Mouse (Mus musculus) hindbrain, embryonic 13.5 days (tissue): Measurements from ENCODE around the gene Ucn3. TPM values are rescaled to one million over a fixed set of nuclear protein-coding genes. Genes with fewer than 3 reads are reported as not detected.

Experiments
- ATAC-seq: fragments of 200-750 bp; cut with Nextera tagmentation; 2 replicates; pipeline ENCODE4 v1.8.0; 2017; ENCODE audit warnings: moderate TSS enrichment; ENCODE audit not compliant: low FRiP score
- H3K27ac ChIP-seq: fragments of 300-500 bp; sonication (generic); 2 replicates; pipeline ENCODE4 v1.5.1; 2015; ENCODE audit warnings: inconsistent platforms, mild to moderate bottlenecking, moderate library complexity
- H3K27me3 ChIP-seq: fragments of 300-500 bp; sonication (generic); 2 replicates; pipeline ENCODE4 v1.6.1; 2015; ENCODE audit warnings: mild to moderate bottlenecking, inconsistent platforms
- H3K36me3 ChIP-seq: fragments of 300-500 bp; sonication (generic); 2 replicates; pipeline ENCODE4 v1.6.1; 2015; ENCODE audit warnings: mild to moderate bottlenecking, inconsistent platforms
- H3K4me1 ChIP-seq: fragments of 300-500 bp; sonication (generic); replicated peaks from 2 replicates; pipeline ENCODE4 v1.6.1; 2015; ENCODE audit warnings: inconsistent platforms
- H3K4me2 ChIP-seq: fragments of 300-500 bp; sonication (generic); 2 replicates; pipeline ENCODE4 v1.6.1; 2015; ENCODE audit warnings: inconsistent platforms, mild to moderate bottlenecking, moderate library complexity
- H3K4me3 ChIP-seq: fragments of 300-500 bp; sonication (generic); 2 replicates; pipeline ENCODE4 v1.5.1; 2015; ENCODE audit warnings: mild to moderate bottlenecking, inconsistent platforms
- H3K9ac ChIP-seq: fragments of 300-500 bp; sonication (generic); 2 replicates; pipeline ENCODE4 v1.6.1; 2015; ENCODE audit warnings: mild to moderate bottlenecking, inconsistent platforms
- H3K9me3 ChIP-seq: fragments of 300-500 bp; sonication (generic); 2 replicates; pipeline ENCODE4 v1.6.1; 2016; ENCODE audit warnings: inconsistent platforms
- WGBS: fragments of 180-500 bp; shearing (Covaris S2); methylation state at CpG from one replicate; pipeline ENCODE4 v1.1.7; 2015; 5-methylcytosine and 5-hydroxymethylcytosine counted together
- polyA plus RNA-seq: library from polyadenylated mRNA; unstranded; fragments of >200 nt; fragmentation: Nextera tagmentation; extraction: Ambion mirVana; gene quantifications from 2 replicates; pipeline ENCODE4 v1.2.1, GENCODE M21; 2015

Gene Ucn3
- polyA plus RNA-seq = not detected in 2 replicates

DNA sequence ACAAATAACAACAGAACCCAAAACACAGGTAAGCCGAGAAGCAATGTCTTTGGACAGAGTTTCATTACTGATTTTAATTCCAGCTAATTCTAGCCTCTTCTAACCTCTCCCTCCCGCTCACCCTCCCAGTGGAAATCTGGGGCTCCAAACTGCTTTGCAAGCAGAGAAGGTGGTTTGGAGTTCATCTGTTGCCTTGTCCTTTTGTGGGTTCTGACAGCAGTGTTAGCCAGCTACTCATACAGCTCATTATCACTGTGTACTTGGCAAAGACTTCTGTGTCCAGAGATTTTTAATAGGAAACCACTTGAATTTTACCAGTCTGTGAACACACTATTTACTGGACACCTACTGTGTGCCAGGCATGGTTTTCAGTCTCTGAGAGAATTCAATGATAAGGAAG lies at the start of gene Ucn3:
TSS of gene Ucn3 (minus strand) at position 101 of the 400 bp plus-strand sequence.
- Histone ChIP-seq H3K4me2 (no peak within 1 kb of the TSS), H3K27me3 (no peaks in the 10 kb centered on the region), H3K27ac (no peak within 1 kb of the TSS), H3K9me3 (no peaks in the 10 kb centered on the region), H3K36me3 (no peaks in the 10 kb centered on the region), H3K4me3 (no peak within 1 kb of the TSS), H3K9ac (no peak within 1 kb of the TSS), H3K4me1 (no peaks in the 10 kb centered on the region)
- ATAC-seq = no peak
- WGBS = 82% methylated on average over 2 of the region's 2 CpGs

DNA sequence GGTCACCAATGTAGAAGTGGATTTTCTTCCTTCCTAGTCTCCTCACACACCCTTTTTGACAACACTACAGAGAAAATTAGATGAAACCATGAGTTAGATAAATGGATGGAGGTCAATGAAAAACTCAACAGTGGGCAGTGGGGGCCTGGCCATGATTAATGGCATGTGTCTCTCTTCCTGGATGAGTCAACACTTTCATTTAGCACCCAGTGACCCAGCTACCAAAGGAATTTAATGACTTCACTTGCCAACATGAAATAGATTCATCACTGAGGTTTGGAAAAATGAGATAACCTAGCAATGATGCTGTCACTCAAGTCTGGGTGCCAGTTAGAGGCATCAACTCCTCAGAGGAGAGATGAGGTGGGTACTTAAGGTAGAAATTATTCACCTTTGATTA lies 46.9 kb upstream of the Ucn3 start:
- H3K4me1 ChIP-seq = no peaks in the 10 kb centered on the region
- H3K36me3 ChIP-seq = no peaks in the 10 kb centered on the region
- no peak overlapping the region for H3K9ac ChIP-seq
- H3K27me3 ChIP-seq = no peaks in the 10 kb centered on the region
- H3K9me3 ChIP-seq = no peaks in the 10 kb centered on the region
- no peak overlapping the region for H3K4me2 ChIP-seq
- no peak overlapping the region for H3K4me3 ChIP-seq
- no peak for ATAC-seq
- H3K27ac ChIP-seq = no peak overlapping the region

DNA sequence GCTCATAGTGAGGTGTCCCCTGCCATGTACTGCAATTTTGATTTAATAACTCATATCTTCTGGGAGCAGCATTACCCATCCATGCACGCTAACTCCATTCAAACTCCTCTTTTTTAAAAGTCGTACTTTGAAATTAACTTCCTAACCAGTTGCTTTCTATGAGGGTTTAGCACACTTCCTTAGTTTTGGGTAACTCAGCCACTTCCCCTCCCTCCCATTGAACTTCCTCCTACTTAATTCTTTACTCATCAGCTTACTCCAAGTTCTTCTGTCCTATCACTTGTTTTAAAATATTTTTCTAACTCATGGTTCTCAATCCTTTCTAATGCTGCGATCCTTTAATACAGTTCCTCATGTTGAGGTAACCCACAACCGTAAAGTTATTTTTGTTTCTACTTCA lies 23.7 kb upstream of the Ucn3 start:
- H3K4me1 ChIP-seq = no peaks in the 10 kb centered on the region
- no peaks in the 10 kb centered on the region for H3K36me3 ChIP-seq
- no peak overlapping the region for H3K4me3 ChIP-seq
- WGBS = 96% methylated on average over 4 of the region's 4 CpGs
- no peak overlapping the region for H3K9ac ChIP-seq
- no peak overlapping the region for H3K27ac ChIP-seq
- H3K4me2 ChIP-seq = no peak overlapping the region
- ATAC-seq = no peak
- no peaks in the 10 kb centered on the region for H3K27me3 ChIP-seq
- no peaks in the 10 kb centered on the region for H3K9me3 ChIP-seq

GRCm38 (mm10) chr13:3951198-3951914 lies 6.2 kb upstream of the Ucn3 start:
- Histone ChIP-seq H3K4me1 (no peaks in the 10 kb centered on the region), H3K4me2 (no peak overlapping the region), H3K27me3 (no peaks in the 10 kb centered on the region), H3K36me3 (no peaks in the 10 kb centered on the region), H3K9ac (no peak overlapping the region), H3K27ac (no peak overlapping the region), H3K9me3 (no peaks in the 10 kb centered on the region), H3K4me3 (no peak overlapping the region)
- ATAC-seq = no peak
- whole genome bisulfite sequencing = 81% methylated on average over 6 of the region's 6 CpGs

DNA sequence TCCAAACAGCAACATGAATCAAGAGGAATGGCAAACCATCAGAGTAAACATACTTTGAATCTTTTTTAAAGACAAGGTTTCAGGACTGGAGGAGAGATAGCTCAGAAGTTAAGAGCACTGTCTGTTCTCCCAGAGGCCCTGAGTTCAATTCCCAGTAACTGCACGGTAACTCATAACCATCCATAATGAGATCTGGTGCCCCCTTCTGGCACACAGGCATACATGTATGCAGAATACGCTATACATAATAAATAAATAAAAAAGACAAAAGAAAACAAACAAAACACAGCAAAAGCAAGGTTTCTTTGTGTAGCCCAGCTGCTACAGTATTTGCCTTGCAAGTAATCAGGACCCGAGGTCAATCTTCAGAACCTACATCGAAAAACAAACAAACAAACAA lies 4.3 kb upstream of the Ucn3 start:
- Histone ChIP-seq H3K4me3 (no peak overlapping the region), H3K27ac (no peak overlapping the region), H3K9me3 (no peaks in the 10 kb centered on the region), H3K4me2 (no peak overlapping the region), H3K27me3 (no peaks in the 10 kb centered on the region), H3K9ac (no peak overlapping the region), H3K36me3 (no peaks in the 10 kb centered on the region), H3K4me1 (no peaks in the 10 kb centered on the region)
- no peak for ATAC-seq
- WGBS = 88% methylated on average over 4 of the region's 4 CpGs

GRCm38 (mm10) chr13:3947267-3947666 lies 2.1 kb upstream of the Ucn3 start:
- Histone ChIP-seq H3K4me3 (no peak overlapping the region), H3K9ac (no peak overlapping the region), H3K27ac (no peak overlapping the region), H3K4me2 (no peak overlapping the region), H3K27me3 (no peaks in the 10 kb centered on the region), H3K9me3 (no peaks in the 10 kb centered on the region), H3K36me3 (no peaks in the 10 kb centered on the region), H3K4me1 (no peaks in the 10 kb centered on the region)
- no peak for ATAC-seq
- 91% methylated on average over 4 of the region's 4 CpGs for WGBS

DNA sequence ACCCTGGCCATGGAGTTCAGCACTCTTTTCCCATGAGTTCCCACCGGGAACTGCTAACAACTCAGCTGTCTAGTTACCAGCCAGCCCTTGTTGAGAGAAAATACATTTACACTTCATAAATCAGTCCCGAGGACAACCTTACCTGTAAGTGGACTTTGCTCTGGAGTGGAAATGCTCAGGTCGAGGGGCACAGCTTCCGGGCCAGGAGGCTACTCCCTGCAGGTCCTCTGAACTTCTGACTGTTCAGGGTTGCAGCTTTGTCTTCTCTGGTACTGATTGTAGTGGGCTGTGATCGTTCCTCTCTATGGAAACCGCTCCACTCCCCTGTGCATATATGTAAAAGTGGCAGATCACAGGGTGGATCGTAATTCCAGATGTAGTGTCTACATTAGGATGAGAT lies 450 bp downstream of the Ucn3 start:
- Histone ChIP-seq H3K4me2 (no peak overlapping the region), H3K9me3 (no peaks in the 10 kb centered on the region), H3K4me3 (no peak overlapping the region), H3K9ac (no peak overlapping the region), H3K27ac (no peak overlapping the region), H3K36me3 (no peaks in the 10 kb centered on the region), H3K27me3 (no peaks in the 10 kb centered on the region), H3K4me1 (no peaks in the 10 kb centered on the region)
- WGBS = 79% methylated on average over 7 of the region's 7 CpGs
- ATAC-seq = no peak

- H3K27me3 ChIP-seq = no peaks in the 10 kb centered on the region
- no peak overlapping the region for H3K4me2 ChIP-seq
- H3K4me3 ChIP-seq = no peak overlapping the region
- no peak overlapping the region for H3K9ac ChIP-seq
- WGBS = 89% methylated on average over 6 of the region's 6 CpGs
- H3K4me1 ChIP-seq = no peaks in the 10 kb centered on the region
- H3K9me3 ChIP-seq = no peaks in the 10 kb centered on the region
- no peak for ATAC-seq
- no peak overlapping the region for H3K27ac ChIP-seq
- no peaks in the 10 kb centered on the region for H3K36me3 ChIP-seq
Measured at GRCm38 (mm10) chr13:3926046-3926445, 19.1 kb downstream of the Ucn3 start.

DNA sequence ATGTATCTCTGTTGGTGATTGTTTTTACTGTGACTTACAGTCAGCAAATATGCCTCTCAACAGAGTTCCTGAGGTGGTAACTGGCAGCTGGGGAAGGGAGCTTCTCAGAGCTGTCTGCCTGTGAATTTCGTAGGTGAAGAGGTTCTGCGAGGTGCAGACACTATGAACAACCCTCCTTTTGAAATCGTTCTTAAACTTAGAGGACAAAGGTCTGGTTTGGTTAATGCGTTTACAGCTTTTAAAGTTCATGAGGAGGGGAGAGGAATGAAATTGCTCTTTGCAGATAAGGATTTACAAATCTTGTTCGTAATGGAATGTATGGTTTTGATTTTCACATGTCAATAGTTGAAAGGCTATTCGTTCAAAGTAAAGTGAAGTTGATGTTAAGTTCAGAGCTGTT lies 19.5 kb downstream of the Ucn3 start:
- H3K9ac ChIP-seq = no peak overlapping the region
- no peaks in the 10 kb centered on the region for H3K9me3 ChIP-seq
- no peak overlapping the region for H3K27ac ChIP-seq
- WGBS = 90% methylated on average over 6 of the region's 6 CpGs
- no peak for ATAC-seq
- no peaks in the 10 kb centered on the region for H3K36me3 ChIP-seq
- H3K27me3 ChIP-seq = no peaks in the 10 kb centered on the region
- H3K4me3 ChIP-seq = no peak overlapping the region
- H3K4me1 ChIP-seq = no peaks in the 10 kb centered on the region
- no peak overlapping the region for H3K4me2 ChIP-seq

DNA sequence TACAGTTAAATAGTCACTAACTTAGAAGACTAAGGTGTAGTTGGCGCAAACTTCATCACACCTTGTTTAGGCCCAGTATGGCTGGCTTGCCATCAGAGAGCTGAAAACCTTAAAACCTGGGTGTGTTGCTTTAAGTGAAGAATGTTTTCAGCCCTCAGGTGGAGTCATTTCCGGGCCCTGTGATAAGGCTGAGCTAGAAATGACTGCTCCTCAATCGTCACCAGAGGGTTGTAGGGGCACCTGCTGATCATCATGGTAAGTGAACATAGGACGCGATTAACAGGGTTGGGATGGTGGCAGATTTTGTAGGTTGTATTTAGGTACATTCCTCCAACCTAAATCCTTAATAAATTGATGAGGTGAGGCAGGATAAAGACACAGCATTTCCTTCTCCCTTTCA lies 20.7 kb downstream of the Ucn3 start:
- WGBS = 89% methylated on average over 5 of the region's 5 CpGs
- no peak for ATAC-seq
- no peak overlapping the region for H3K9ac ChIP-seq
- no peaks in the 10 kb centered on the region for H3K9me3 ChIP-seq
- H3K27ac ChIP-seq = no peak overlapping the region
- no peaks in the 10 kb centered on the region for H3K4me1 ChIP-seq
- H3K4me3 ChIP-seq = no peak overlapping the region
- no peaks in the 10 kb centered on the region for H3K36me3 ChIP-seq
- no peaks in the 10 kb centered on the region for H3K27me3 ChIP-seq
- no peak overlapping the region for H3K4me2 ChIP-seq

GRCm38 (mm10) chr13:3917571-3918311 lies 27.4 kb downstream of the Ucn3 start, which contains the start of the genes Net1 and Tubal3:
Gene Net1, minus strand, starts transcription at chr13:3918220.
Gene Tubal3, plus strand, starts transcription at chr13:3918274.
- peak within 1 kb of the TSS; percentile 90 for H3K4me3 ChIP-seq
- peak within 1 kb of the TSS; percentile 82 for H3K9ac ChIP-seq
- H3K27me3 ChIP-seq = no peaks in the 10 kb centered on the region
- peaks cover 10% of the 10 kb centered on the region for H3K4me1 ChIP-seq
- peak within 1 kb of the TSS; percentile 81 for H3K4me2 ChIP-seq
- ATAC-seq = peak; percentile 99
- H3K27ac ChIP-seq = peak within 1 kb of the TSS; percentile 48; the same call in 1 of the 2 replicates
- no peaks in the 10 kb centered on the region for H3K9me3 ChIP-seq
- H3K36me3 ChIP-seq = no peaks in the 10 kb centered on the region
- under 1% methylated on average over 52 of the region's 52 CpGs for WGBS

GRCm38 (mm10) chr13:3913504-3913903 lies 31.6 kb downstream of the Ucn3 start:
- Histone ChIP-seq H3K36me3 (no peaks in the 10 kb centered on the region), H3K4me3 (no peak overlapping the region), H3K4me2 (no peak overlapping the region), H3K4me1 (peaks cover 10% of the 10 kb centered on the region), H3K9me3 (no peaks in the 10 kb centered on the region), H3K27me3 (no peaks in the 10 kb centered on the region), H3K9ac (no peak overlapping the region), H3K27ac (no peak overlapping the region)
- 91% methylated on average over 4 of the region's 4 CpGs for WGBS
- ATAC-seq = no peak

DNA sequence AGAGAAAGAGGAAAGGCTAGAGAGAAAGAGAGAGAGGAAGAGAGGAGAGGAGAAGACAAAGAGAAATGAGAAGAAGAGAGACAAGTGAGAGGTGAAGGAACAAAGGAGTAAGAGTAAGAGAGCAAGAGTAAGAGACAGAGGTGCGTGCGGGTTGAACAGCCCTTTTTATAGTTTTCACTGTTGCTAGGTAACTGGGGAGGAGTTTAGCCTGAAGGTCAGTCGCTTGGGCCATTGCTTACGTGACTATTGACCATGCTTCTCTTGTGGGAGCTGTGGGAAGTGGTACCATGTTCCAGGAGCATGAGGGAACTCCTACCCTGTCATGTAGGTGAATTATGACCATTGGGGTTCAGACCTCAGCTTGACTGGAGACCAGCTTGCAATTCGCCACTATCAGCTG lies 34.8 kb downstream of the Ucn3 start:
- H3K27me3 ChIP-seq = no peaks in the 10 kb centered on the region
- no peaks in the 10 kb centered on the region for H3K4me1 ChIP-seq
- H3K27ac ChIP-seq = no peak overlapping the region
- no peak for ATAC-seq
- no peak overlapping the region for H3K9ac ChIP-seq
- H3K4me2 ChIP-seq = no peak overlapping the region
- 79% methylated on average over 5 of the region's 5 CpGs for WGBS
- H3K4me3 ChIP-seq = no peak overlapping the region
- no peaks in the 10 kb centered on the region for H3K36me3 ChIP-seq
- H3K9me3 ChIP-seq = no peaks in the 10 kb centered on the region
